Mouse (Mus musculus): ENCODE results near the gene Tmc8. TPM values are rescaled to one million over a fixed set of nuclear protein-coding genes. Genes with fewer than 3 reads are reported as not detected.
"Not testable (repeated sequence)": the region's sequence is repeated elsewhere in the genome, so short reads cannot be mapped to it uniquely, and the experiment has no call there.

The Tmc8 gene
- polyA plus RNA-seq, 1 experiment: 104 TPM

DNA sequence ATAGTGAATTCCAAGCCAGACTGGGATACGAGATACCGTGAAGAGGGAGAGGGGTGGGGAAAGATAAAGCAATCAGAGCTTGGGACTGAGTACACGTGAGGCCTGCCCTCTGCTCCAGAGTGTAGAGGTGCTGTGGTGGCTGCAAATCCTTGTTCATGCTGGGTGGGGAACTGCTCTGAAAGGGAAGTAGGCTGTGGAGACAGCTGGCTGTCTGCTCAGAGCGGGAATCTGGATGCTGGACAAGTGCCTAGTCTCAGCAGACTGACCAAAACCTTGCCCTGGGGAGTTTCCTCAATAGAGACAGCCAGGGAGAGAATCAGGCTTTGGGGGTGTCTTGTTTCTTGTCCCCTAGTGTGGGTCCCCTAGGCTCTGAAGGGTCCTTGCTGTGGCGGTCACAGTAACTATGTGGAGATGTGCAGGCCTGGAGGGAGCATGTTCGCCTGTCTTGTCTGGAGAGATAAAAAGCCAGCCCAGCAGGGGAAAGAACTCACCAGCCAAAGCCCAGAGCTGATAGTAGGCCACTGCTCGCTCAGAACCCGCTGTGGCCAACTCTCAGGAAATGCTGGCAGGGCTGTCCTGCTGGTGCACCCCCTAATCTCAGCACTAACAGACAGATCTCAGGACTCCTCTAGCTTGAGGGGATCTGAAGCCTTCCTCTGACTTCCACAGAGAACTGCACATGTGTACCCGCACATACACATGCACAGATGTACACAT lies 47.2 kb downstream of the Tmc8 start:
- no peaks in the 10 kb centered on the region for H3K9me3 ChIP-seq
- TF ChIP-seq GATA1 (IDR thresholded peaks at IDR 0.05; ENCODE audit: borderline replicate concordance, low read length): no peak; the same call in 2 of the 3 replicates
- TF ChIP-seq FLI1 (IDR thresholded peaks at IDR 0.05; ENCODE audit: low read length): no peak
- H3K27me3 ChIP-seq (replicated peaks): peaks cover 30% of the 10 kb centered on the region
- H3K36me3 ChIP-seq (replicated peaks; ENCODE audit: low read length): no peaks in the 10 kb centered on the region
- peak overlapping the region; percentile 42 for H3K4me3 ChIP-seq (replicated peaks)
- H3K4me1 ChIP-seq: peaks cover 91% of the 10 kb centered on the region

DNA sequence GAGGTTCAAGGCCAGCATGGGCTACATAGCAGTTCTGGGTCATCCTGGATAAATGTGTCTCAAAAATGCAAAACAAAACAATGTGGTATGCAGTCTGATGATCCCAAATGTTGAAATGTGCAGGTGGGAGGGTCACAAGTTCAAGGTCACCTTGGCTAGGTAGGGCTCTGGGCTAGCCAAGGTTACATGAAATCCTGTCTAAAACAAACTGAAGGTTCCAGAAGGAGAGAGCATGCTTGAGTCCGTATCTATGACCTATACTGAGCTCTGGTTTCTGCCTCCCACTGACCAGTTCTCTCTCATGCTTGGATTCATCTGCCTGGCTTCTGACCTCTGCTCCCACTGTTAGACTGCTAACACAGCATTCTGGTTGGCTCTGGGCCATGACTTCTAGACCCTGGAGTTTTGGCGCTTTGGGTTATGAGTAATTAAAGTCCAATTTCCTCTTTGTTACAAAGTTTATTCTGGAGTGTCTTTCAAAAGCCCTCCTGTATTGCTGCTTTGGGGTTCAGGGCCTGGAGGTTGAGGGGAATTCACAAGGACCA lies 47.9 kb downstream of the Tmc8 start:
- H3K27me3 ChIP-seq (replicated peaks): peaks cover 30% of the 10 kb centered on the region
- TF ChIP-seq GATA1 (IDR thresholded peaks at IDR 0.05; ENCODE audit: borderline replicate concordance, low read length) (no peak), FLI1 (IDR thresholded peaks at IDR 0.05; ENCODE audit: low read length) (no peak)
- H3K36me3 ChIP-seq (replicated peaks; ENCODE audit: low read length): no peaks in the 10 kb centered on the region
- H3K9me3 ChIP-seq: no peaks in the 10 kb centered on the region
- H3K4me1 ChIP-seq: peaks cover 91% of the 10 kb centered on the region
- no peak overlapping the region for H3K4me3 ChIP-seq (replicated peaks)

DNA sequence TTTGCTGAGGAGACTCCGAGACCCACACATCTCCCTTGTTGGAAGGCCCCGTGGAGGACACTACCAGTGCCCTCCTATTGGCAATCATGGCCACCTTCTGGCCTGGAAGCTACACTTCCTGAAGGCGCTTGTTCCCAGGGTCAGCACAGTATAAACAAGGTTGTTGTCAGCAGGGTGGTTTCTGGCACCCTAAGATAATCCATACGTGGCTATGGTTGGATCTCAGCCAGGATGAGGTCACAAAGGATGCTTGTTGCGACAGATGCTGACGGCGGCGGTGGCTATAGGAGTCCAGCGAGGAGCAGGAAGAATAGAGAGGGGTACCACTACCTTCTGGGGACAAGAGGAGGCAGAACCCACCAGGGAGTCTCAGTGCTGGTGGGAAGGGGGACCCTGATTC lies 48.5 kb downstream of the Tmc8 start:
- Histone ChIP-seq H3K27me3 (replicated peaks) (peaks cover 36% of the 10 kb centered on the region), H3K4me3 (replicated peaks) (peak overlapping the region; percentile 35), H3K9me3 (no peaks in the 10 kb centered on the region), H3K4me1 (peaks cover 91% of the 10 kb centered on the region), H3K36me3 (replicated peaks; ENCODE audit: low read length) (no peaks in the 10 kb centered on the region)
- TF ChIP-seq GATA1 (IDR thresholded peaks at IDR 0.05; ENCODE audit: borderline replicate concordance, low read length) (no peak), FLI1 (IDR thresholded peaks at IDR 0.05; ENCODE audit: low read length) (no peak)

DNA sequence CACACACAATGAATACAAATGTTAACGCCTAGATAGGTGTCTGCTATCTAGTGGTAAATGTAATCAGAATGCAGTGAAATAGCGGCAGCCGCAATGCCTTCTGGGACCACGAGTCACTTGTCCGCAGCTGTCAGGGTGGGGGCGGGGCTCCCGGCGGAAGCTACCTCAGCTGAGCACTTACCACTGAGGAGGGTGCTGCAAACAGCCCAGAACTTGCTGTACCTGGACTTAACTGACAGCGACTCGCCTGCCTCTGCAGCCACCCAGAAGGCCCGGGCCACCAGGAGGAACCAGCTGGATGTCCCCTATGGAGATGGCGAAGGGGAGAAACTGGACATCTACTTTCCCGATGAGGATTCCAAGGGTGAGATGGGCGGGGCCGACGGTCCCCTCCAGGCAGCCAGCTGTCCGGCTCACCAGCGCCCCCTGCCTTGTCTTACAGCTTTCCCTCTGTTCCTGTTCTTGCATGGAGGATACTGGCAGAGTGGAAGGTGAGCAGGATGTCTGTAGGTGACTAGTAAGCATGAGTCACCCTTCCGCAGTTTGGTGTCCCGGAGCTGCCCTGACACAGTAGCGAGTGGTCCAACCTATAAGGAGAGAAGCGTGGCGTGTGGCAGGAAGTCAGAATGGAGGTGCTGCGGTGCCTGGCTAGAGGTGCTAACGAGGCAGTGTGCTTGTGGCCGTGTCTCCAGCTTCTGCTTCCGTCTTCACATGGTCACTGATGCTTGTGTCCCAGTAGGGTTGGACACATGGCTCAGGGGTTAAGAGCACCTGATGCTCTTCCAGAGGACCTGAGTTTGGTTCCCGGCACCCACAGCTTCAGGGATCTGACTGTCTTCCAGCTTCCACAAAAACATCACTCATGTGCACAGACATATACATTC lies 50.5 kb downstream of the Tmc8 start:
- Histone ChIP-seq H3K27me3 (replicated peaks) (peaks cover 25% of the 10 kb centered on the region), H3K9me3 (no peaks in the 10 kb centered on the region), H3K36me3 (replicated peaks; ENCODE audit: low read length) (no peaks in the 10 kb centered on the region), H3K4me1 (peaks cover 78% of the 10 kb centered on the region), H3K4me3 (replicated peaks) (peak overlapping the region; percentile 91)
- TF ChIP-seq GATA1 (IDR thresholded peaks at IDR 0.05; ENCODE audit: borderline replicate concordance, low read length) (no peak), FLI1 (IDR thresholded peaks at IDR 0.05; ENCODE audit: low read length) (no peak)

DNA sequence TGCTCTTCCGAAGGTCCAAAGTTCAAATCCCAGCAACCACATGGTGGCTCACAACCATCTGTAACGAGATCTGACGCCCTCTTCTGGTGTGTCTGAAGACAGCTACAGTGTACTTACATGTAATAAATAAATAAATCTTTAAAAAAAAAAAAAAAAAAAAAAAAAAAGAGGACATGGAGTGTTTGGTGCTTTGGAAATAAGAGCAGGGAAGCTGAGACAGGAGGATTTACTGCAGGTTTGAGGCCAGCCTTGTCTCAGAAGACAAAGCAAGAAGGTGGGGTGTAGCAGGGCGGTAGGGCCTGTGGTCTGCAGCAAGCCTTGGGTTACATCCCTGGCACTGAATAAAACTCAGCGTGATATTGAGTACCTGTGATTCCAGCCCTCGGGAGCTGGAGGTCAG lies 51.6 kb downstream of the Tmc8 start:
- not testable (repeated sequence) for H3K4me3 ChIP-seq (replicated peaks); H3K36me3 ChIP-seq (replicated peaks; ENCODE audit: low read length); H3K9me3 ChIP-seq
- Histone ChIP-seq H3K4me1 (peaks cover 67% of the 10 kb centered on the region), H3K27me3 (replicated peaks) (peaks cover 25% of the 10 kb centered on the region)

DNA sequence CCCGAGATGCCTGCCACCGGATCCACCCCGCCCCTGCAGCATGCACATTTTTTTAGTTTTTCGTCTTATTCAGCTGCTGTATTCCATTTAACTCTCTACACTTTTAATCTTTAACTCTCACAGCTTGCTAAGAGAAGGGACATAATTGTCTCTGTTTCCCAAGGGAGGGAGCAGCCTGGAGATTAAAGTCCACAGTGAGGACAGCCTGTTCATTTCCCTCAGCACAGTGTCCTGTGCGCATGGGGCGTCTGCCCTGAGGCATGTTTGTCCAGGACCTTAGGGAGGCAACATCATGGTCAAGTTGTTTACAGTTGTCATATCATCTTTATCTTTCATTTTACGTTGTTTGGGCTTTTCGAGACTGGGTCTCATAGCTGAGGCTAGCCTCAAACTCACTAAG lies 52.2 kb downstream of the Tmc8 start:
- Histone ChIP-seq H3K4me3 (replicated peaks) (no peak overlapping the region), H3K27me3 (replicated peaks) (peaks cover 29% of the 10 kb centered on the region), H3K36me3 (replicated peaks; ENCODE audit: low read length) (no peaks in the 10 kb centered on the region), H3K9me3 (no peaks in the 10 kb centered on the region), H3K4me1 (peaks cover 61% of the 10 kb centered on the region)
- TF ChIP-seq FLI1 (IDR thresholded peaks at IDR 0.05; ENCODE audit: low read length) (no peak), GATA1 (IDR thresholded peaks at IDR 0.05; ENCODE audit: borderline replicate concordance, low read length) (no peak)

DNA sequence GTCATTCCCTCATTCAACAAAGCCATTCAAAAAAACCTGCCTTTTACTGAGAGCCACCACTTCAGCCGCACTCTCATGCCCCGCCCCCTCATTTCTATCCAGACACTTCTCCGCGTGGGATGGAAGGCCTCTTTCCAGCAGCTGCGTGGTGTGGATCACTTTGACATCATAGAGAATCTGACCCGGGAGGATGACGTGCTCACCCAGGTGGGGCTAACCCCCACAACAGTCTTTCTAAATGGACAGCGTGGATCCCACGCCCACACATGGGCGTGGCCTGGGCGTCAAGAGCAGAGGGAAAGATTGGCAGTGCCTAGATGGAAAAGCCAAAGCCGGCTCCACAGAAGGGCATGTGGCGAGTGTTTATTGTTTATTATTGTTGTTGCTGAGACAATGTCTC lies 54.4 kb downstream of the Tmc8 start:
- H3K4me1 ChIP-seq: peaks cover 46% of the 10 kb centered on the region
- peaks cover 34% of the 10 kb centered on the region for H3K27me3 ChIP-seq (replicated peaks)
- no peaks in the 10 kb centered on the region for H3K9me3 ChIP-seq
- no peak overlapping the region for H3K4me3 ChIP-seq (replicated peaks)
- no peak for TF ChIP-seq FLI1 (IDR thresholded peaks at IDR 0.05; ENCODE audit: low read length)
- TF ChIP-seq GATA1 (IDR thresholded peaks at IDR 0.05; ENCODE audit: borderline replicate concordance, low read length): no peak
- no peaks in the 10 kb centered on the region for H3K36me3 ChIP-seq (replicated peaks; ENCODE audit: low read length)

DNA sequence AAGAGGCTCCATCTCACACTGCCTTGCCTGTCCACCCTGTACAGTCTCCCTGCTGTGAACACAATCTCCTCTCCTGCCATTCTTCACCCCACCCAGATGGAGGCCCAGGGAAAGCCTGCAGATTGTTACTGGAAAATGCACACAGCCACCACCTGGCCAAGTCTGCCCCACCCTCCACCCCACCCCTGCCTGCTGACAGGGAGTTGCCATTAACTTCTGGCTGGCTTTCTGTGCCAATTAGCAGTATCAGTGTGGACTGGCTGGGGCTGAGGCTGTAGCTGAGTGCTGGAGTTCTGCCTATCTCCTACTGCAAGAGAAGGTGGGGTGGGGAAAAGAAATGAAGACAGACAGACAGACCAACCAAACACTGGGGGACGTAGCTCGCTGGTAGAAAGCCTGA lies 56.7 kb downstream of the Tmc8 start:
- Histone ChIP-seq H3K36me3 (replicated peaks; ENCODE audit: low read length) (no peaks in the 10 kb centered on the region), H3K4me3 (replicated peaks) (no peak overlapping the region), H3K4me1 (peaks cover 48% of the 10 kb centered on the region), H3K9me3 (no peaks in the 10 kb centered on the region), H3K27me3 (replicated peaks) (peaks cover 44% of the 10 kb centered on the region)
- no peak for TF ChIP-seq FLI1 (IDR thresholded peaks at IDR 0.05; ENCODE audit: low read length)
- no peak for TF ChIP-seq GATA1 (IDR thresholded peaks at IDR 0.05; ENCODE audit: borderline replicate concordance, low read length)

DNA sequence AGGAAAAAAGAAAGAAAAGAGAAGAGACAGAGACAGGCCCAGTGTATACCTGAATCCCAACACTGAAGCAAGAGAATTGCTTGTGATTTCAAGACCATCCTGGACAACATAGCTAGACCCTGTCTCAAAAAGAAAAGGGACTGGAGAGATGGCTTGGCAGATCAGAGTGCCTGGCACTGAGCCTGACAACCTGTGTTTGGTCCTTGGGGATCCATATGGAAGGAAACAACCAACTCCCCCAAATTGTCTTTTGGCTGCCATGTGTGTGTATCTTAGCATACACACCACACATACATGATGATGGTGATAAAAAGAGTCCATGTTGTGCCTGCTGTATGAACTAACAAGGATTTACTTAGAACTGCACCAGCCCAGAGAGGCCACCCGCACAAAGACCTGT lies 57.1 kb downstream of the Tmc8 start:
- no peak overlapping the region for H3K4me3 ChIP-seq (replicated peaks)
- no peaks in the 10 kb centered on the region for H3K9me3 ChIP-seq
- no peaks in the 10 kb centered on the region for H3K36me3 ChIP-seq (replicated peaks; ENCODE audit: low read length)
- H3K4me1 ChIP-seq: peaks cover 47% of the 10 kb centered on the region
- H3K27me3 ChIP-seq (replicated peaks): peaks cover 44% of the 10 kb centered on the region
- TF ChIP-seq GATA1 (IDR thresholded peaks at IDR 0.05; ENCODE audit: borderline replicate concordance, low read length): no peak
- no peak for TF ChIP-seq FLI1 (IDR thresholded peaks at IDR 0.05; ENCODE audit: low read length)

DNA sequence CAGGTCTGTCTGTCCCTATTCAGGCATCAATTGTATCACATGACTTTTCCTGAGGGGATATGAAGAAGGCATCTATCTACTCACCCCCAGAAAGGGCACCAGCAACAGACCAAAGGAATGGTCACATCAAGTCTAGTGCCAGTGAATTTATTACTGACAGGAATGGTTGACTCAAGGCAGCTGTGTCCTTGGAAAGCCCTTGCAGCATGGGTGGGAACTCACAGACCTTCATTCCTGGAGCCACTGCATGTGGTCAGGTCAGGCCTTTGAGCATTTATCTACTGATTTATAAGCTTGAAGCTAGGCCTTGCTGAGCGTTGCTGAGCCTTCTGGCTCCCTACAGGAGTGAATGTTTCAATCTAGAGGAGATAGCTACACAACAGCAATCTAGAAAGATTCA lies 59.0 kb downstream of the Tmc8 start:
- H3K4me3 ChIP-seq (replicated peaks): no peak overlapping the region
- H3K4me1 ChIP-seq: peaks cover 31% of the 10 kb centered on the region
- H3K36me3 ChIP-seq (replicated peaks; ENCODE audit: low read length): no peaks in the 10 kb centered on the region
- H3K27me3 ChIP-seq (replicated peaks): peaks cover 34% of the 10 kb centered on the region
- no peaks in the 10 kb centered on the region for H3K9me3 ChIP-seq
- TF ChIP-seq FLI1 (IDR thresholded peaks at IDR 0.05; ENCODE audit: low read length): no peak
- TF ChIP-seq GATA1 (IDR thresholded peaks at IDR 0.05; ENCODE audit: borderline replicate concordance, low read length): no peak

Other genes starting within 250 kb of the Tmc8 start
- gene Tnrc6c, start 127.8 kb upstream of the Tmc8 start, polyA plus RNA-seq (2012; ENCODE audit: insufficient read depth, low replicate concordance): 5.7 and 9.3 TPM in 2 replicates
- gene Tmc6, start 122 bp downstream of the Tmc8 start, polyA plus RNA-seq (2012; ENCODE audit: insufficient read depth, low replicate concordance): 78.2 and 118 TPM in 2 replicates
- gene 6030468B19Rik, start 15.6 kb downstream of the Tmc8 start, polyA plus RNA-seq (2012; ENCODE audit: insufficient read depth, low replicate concordance): 17.2 and 27.7 TPM in 2 replicates
- gene Gm20708, start 27.6 kb downstream of the Tmc8 start, polyA plus RNA-seq (2012; ENCODE audit: insufficient read depth, low replicate concordance): not detected in 2 replicates
- gene Syngr2, start 27.6 kb downstream of the Tmc8 start, polyA plus RNA-seq (2012; ENCODE audit: insufficient read depth, low replicate concordance): 89.2 and 120 TPM in 2 replicates
- gene Afmid, start 43.8 kb downstream of the Tmc8 start, polyA plus RNA-seq (2012; ENCODE audit: insufficient read depth, low replicate concordance): 1.8 and 2.6 TPM in 2 replicates
- gene Tk1, start 44.0 kb downstream of the Tmc8 start, polyA plus RNA-seq (2012; ENCODE audit: insufficient read depth, low replicate concordance): 12.9 and 17.2 TPM in 2 replicates
- gene Birc5, start 67.2 kb downstream of the Tmc8 start, polyA plus RNA-seq (2012; ENCODE audit: insufficient read depth, low replicate concordance): 58.9 and 69.8 TPM in 2 replicates
- 0.07 TPM in 1 of 2 replicates, not detected in the other for gene Tmem235, start 78.7 kb downstream of the Tmc8 start, polyA plus RNA-seq (2012; ENCODE audit: insufficient read depth, low replicate concordance)
- 6.0 and 6.4 TPM in 2 replicates for gene Tha1, start 91.4 kb downstream of the Tmc8 start, polyA plus RNA-seq (2012; ENCODE audit: insufficient read depth, low replicate concordance)
- 54.8 and 75.2 TPM in 2 replicates for gene Socs3, start 188.0 kb downstream of the Tmc8 start, polyA plus RNA-seq (2012; ENCODE audit: insufficient read depth, low replicate concordance)
- gene Pgs1, start 204.2 kb downstream of the Tmc8 start, polyA plus RNA-seq (2012; ENCODE audit: insufficient read depth, low replicate concordance): 16.0 and 43.0 TPM in 2 replicates

All from megakaryocyte, embryonic 14.5 days (primary cell).